8 mouse cellular contexts compared by ENCODE assay signal in genomic region chr13:102906004-102906660, GRCm38 (mm10).
DNase-seq lines count a peak whose midpoint lies in the region; ATAC-seq lines count a peak whose summit lies in the region.

No protein-coding gene starts in this region.

- H3K9ac ChIP-seq in heart, embryonic 14.5 days (ENCODE audit: low read length), result peak overlapping the region; percentile 90
- H3K9ac ChIP-seq in liver, embryonic 11.5 days (ENCODE audit: low read depth, low read length), result peak overlapping the region; percentile 61
- H3K9ac ChIP-seq in stomach, embryonic 14.5 days (replicated peaks; ENCODE audit: low read depth, low read length), result peak overlapping the region; percentile 60; the same call in 1 of the 2 replicates

- H3K4me2 ChIP-seq in heart, embryonic 14.5 days (ENCODE audit: low read length), result peak overlapping the region; percentile 81
- H3K4me2 ChIP-seq in liver, embryonic 11.5 days, result peak overlapping the region; percentile 88
- H3K4me2 ChIP-seq in stomach, embryonic 14.5 days (replicated peaks; ENCODE audit: low read depth, low read length), result peak overlapping the region; percentile 49

- no peaks in the 10 kb centered on the region for H3K36me3 ChIP-seq in heart, embryonic 14.5 days (ENCODE audit: control insufficient read depth, insufficient read depth, low read length)
- H3K36me3 ChIP-seq in liver, embryonic 11.5 days (ENCODE audit: control insufficient read depth, insufficient read depth, low read length), result no peaks in the 10 kb centered on the region
- H3K36me3 ChIP-seq in stomach, embryonic 14.5 days (ENCODE audit: control insufficient read depth, insufficient read depth, low read length), result no peaks in the 10 kb centered on the region

- ATAC-seq in heart, embryonic 14.5 days (ENCODE audit: insufficient number of reproducible peaks, insufficient read depth, low FRiP score, low read depth), result peak; percentile 89
- peak; percentile 90 for ATAC-seq in liver, embryonic 11.5 days (replicated peaks; ENCODE audit: low FRiP score)
- ATAC-seq in stomach, embryonic 14.5 days (ENCODE audit: insufficient number of reproducible peaks, insufficient read depth, low FRiP score, low read depth), result peak; percentile 97

- under 1% methylated on average over 16 of the region's 16 CpGs for WGBS in heart, embryonic 14.5 days
- 0% methylated on average over 16 of the region's 16 CpGs for WGBS in liver, embryonic 11.5 days
- 0% methylated on average over 16 of the region's 16 CpGs for WGBS in stomach, embryonic 14.5 days

- H3K9me3 ChIP-seq in heart, embryonic 14.5 days (ENCODE audit: control insufficient read depth, low read length), result no peaks in the 10 kb centered on the region
- H3K9me3 ChIP-seq in liver, embryonic 11.5 days (ENCODE audit: control insufficient read depth, low read length), result no peaks in the 10 kb centered on the region
- H3K9me3 ChIP-seq in stomach, embryonic 14.5 days (ENCODE audit: control insufficient read depth, low read depth, low read length), result no peaks in the 10 kb centered on the region

- peaks cover 8% of the 10 kb centered on the region; the same call in 1 of the 2 replicates for H3K4me1 ChIP-seq in brown adipose tissue, adult 24 weeks (ENCODE audit: control insufficient read depth, insufficient read depth, insufficient read length, low read length)
- peaks cover 8 to 22% of the 10 kb centered on the region in 2 experiments for H3K4me1 ChIP-seq in heart, embryonic 14.5 days (ENCODE audit: control insufficient read depth in 2 of 2, insufficient read depth in 2 of 2, low read length in 2 of 2)
- H3K4me1 ChIP-seq in liver, embryonic 11.5 days (replicated peaks; ENCODE audit: control insufficient read depth, insufficient read depth, low read length), result peaks cover 5% of the 10 kb centered on the region; the same call in 1 of the 2 replicates
- H3K4me1 ChIP-seq in stomach, embryonic 14.5 days (ENCODE audit: control insufficient read depth, insufficient read depth, low read length), result 0 out of 2 replicates have a peak, but pooled peaks cover 12% of the 10 kb centered on the region

- peak overlapping the region; percentile 83 for H3K4me3 ChIP-seq in brown adipose tissue, adult 24 weeks (ENCODE audit: insufficient read depth, low read depth, low read length)
- H3K4me3 ChIP-seq in heart, embryonic 14.5 days (ENCODE audit: control insufficient read depth in 1 of 2, insufficient read depth in 1 of 2, low read depth in 1 of 2, low read length in 2 of 2), result peak overlapping the region; percentile 58 to 72
- peak overlapping the region; percentile 62 for H3K4me3 ChIP-seq in liver, embryonic 11.5 days (ENCODE audit: low read depth, low read length)
- H3K4me3 ChIP-seq in stomach, embryonic 14.5 days (ENCODE audit: low read depth, low read length), result peak overlapping the region; percentile 56

- no peaks in the 10 kb centered on the region for H3K27me3 ChIP-seq in heart, embryonic 14.5 days (ENCODE audit: control insufficient read depth, insufficient read depth, low read length)
- no peaks in the 10 kb centered on the region for H3K27me3 ChIP-seq in liver, embryonic 11.5 days (replicated peaks; ENCODE audit: control insufficient read depth, insufficient read depth, low read length)
- no peaks in the 10 kb centered on the region for H3K27me3 ChIP-seq in stomach, embryonic 14.5 days (ENCODE audit: control insufficient read depth, insufficient read depth, low read length)

- DNase-seq in CD4-positive, CD25-positive, alpha-beta regulatory T cell, adult 2 months (ENCODE audit: low read depth, low spot score), result peak; percentile 87
- peak; percentile 74 for DNase-seq in fibroblast of lung, adult 2 months (ENCODE audit: low read depth)
- DNase-seq in kidney, postnatal 10 days, result peak; percentile 81
- peak; percentile 80 for DNase-seq in liver, embryonic 11.5 days (ENCODE audit: low spot score)
- peak; percentile 58 to 85 for DNase-seq in natural killer cell, adult 2 months (ENCODE audit: low spot score in 2 of 2)

- H3K27ac ChIP-seq in brown adipose tissue, adult 24 weeks (replicated peaks; ENCODE audit: low read depth, low read length), result peak overlapping the region; percentile 90
- H3K27ac ChIP-seq in heart, embryonic 14.5 days (replicated peaks in 1 of 2; ENCODE audit: control insufficient read depth in 1 of 2, insufficient read depth in 1 of 2, low read depth in 2 of 2, low read length in 2 of 2), result peak overlapping the region; percentile 90 to 92
- peak overlapping the region; percentile 49 for H3K27ac ChIP-seq in liver, embryonic 11.5 days (ENCODE audit: low read depth, low read length)
- H3K27ac ChIP-seq in stomach, embryonic 14.5 days (ENCODE audit: low read length), result peak overlapping the region; percentile 78

Comparison
In these comparisons a context has a peak if more than half of its experiments do, and no peak if none do; other contexts are left out.
1. Peak in every context shown above with its lines: DNase-seq, ATAC-seq, H3K4me3 ChIP-seq and H3K27ac ChIP-seq.